Mouse (Mus musculus): ENCODE results near the gene Scrt2.

Scrt2 gene

GRCm38 (mm10) chr2:152142571-152142970 is 61.2 kb downstream of the Scrt2 start:
- DNase-seq (ENCODE audit: low spot score in 2 of 2) = no peak

- DNase-seq (ENCODE audit: low spot score in 2 of 2) = no peak
Observed at GRCm38 (mm10) chr2:152143279-152144157, 62.2 kb downstream of the Scrt2 start, which contains the start of gene Tcf15. Gene Tcf15, plus strand, starts transcription at chr2:152143561.

- no peak for DNase-seq (ENCODE audit: low spot score in 2 of 2)
Observed at GRCm38 (mm10) chr2:152144158-152144450, 62.8 kb downstream of the Scrt2 start.

- no peak for DNase-seq (ENCODE audit: low spot score in 2 of 2)
Observed at GRCm38 (mm10) chr2:152144501-152144900, 63.2 kb downstream of the Scrt2 start.

Data from spleen, postnatal 36 days (tissue).